Mouse (Mus musculus): Measurements from ENCODE around the gene Zfp788. TPM values are rescaled to one million over a fixed set of nuclear protein-coding genes. Genes with fewer than 3 reads are reported as not detected.
"Not testable (repeated sequence)": the region's sequence is repeated elsewhere in the genome, so short reads cannot be mapped to it uniquely, and the experiment has no call there.

Gene Zfp788
- polyA plus RNA-seq (2012; rRNA removed) = 0.33 and 0.81 TPM in 2 replicates

DNA sequence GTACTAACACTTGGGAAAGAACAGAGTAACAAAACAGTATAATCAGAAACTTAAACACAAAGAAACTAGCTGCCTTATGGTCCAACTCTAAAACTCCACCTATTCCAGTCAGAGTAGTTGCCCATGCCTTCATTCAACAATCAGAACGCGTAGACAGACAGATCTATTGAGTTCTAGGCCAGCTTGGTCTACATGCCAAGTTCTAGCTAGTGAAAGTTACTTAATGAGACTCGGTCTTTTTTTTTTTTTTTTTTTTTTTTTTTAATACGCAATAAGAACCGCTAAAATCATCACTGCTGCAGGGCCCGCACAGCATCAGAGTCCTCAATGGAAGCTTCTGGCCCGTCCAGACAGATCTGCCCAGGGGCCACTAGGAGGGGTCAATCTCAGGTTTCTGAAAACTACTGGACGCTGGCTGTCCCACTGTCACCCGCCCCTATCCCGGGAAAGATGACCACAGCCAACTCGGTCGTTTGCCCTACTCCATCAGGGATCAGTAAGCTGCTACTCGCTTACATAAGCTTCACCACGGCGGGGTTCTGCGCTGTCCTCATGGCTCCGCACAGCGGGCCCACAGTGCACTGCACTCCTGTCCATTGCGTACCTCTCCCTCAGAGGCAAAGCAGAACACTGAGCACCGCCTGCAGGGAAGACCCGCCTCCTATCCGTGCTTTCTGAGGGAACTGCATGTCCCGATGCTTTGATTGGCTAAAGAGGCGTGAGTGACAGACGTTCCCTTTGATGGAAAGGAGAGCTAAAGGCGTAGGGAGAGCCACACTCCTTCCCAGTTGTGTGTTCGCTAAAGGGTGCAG lies at the start of gene Zfp788:
Gene Zfp788 (plus strand): TSS at position 795 of the 812 bp plus-strand sequence.
- peak; percentile 68 to 83 for DNase-seq (ENCODE audit: low read depth in 1 of 2, low spot score in 2 of 2)
- Histone ChIP-seq H3K27ac (ENCODE audit: insufficient read depth, low read length) (peak within 1 kb of the TSS; percentile 80), H3K27me3 (ENCODE audit: control insufficient read depth, insufficient read depth, low read length) (no peaks in the 10 kb centered on the region), H3K4me3 (ENCODE audit: extremely low read depth, insufficient read depth, insufficient read length) (peak within 1 kb of the TSS; percentile 75), H3K36me3 (ENCODE audit: control insufficient read depth, insufficient read depth, low read length) (peaks cover 5% of the 10 kb centered on the region), H3K4me1 (ENCODE audit: control insufficient read depth, insufficient read depth, insufficient read length) (no peaks in the 10 kb centered on the region)
- WGBS = 3% methylated on average over 27 of the region's 27 CpGs
- TF ChIP-seq POLR2A (IDR thresholded peaks at IDR 0.05; ENCODE audit: low read depth, low read length) (no peak), CTCF (IDR thresholded peaks at IDR 0.05; ENCODE audit: extremely low read depth, insufficient read depth, insufficient read length, insufficient replicate concordance) (0 out of 2 replicates have a peak, but pooled peaks have one; percentile 15)

DNA sequence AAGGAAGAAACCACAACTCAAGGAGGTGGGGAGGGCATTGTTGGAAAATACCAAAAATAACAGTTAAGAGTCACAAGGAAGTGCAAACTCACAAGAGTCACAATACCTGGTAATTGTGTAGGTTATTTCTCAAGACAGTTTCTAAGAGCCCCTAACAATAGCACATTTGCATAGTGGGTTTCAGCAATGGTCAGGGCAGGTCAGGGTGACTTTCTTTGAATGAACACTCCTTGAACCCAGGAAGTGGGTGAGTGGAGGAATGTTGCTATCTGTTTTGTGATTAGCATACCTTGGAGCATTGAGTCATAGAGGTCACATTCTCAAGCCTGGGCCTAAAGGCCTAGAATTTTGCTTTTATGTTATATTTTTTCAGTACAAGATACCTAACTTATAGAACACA lies 45.2 kb upstream of the Zfp788 start:
- not testable (repeated sequence) for H3K36me3 ChIP-seq (ENCODE audit: control insufficient read depth, insufficient read depth, low read length); H3K4me3 ChIP-seq (ENCODE audit: extremely low read depth, insufficient read depth, insufficient read length); H3K27me3 ChIP-seq (ENCODE audit: control insufficient read depth, insufficient read depth, low read length); DNase-seq (ENCODE audit: low read depth in 1 of 2, low spot score in 2 of 2); H3K27ac ChIP-seq (ENCODE audit: insufficient read depth, low read length); H3K4me1 ChIP-seq (ENCODE audit: control insufficient read depth, insufficient read depth, insufficient read length)

DNA sequence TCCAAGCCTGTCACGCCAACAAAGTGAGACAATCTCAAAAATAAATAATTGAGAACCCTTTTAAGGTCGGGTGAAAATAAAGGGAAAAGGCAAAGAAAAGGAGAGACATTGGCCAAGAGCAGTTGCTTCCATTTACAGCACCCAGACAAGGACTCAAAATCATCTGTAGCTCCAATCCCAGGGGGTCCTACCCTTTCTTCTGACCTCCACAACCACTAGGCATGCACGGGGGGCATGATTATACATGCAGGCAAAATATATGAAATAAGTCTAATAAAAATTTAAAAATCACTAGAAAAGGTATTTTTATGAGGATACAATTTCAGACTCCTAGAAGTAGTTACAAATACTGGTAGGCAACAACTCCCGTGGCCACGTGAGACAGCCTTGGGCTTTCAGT lies 34.4 kb upstream of the Zfp788 start:
- Histone ChIP-seq H3K27ac (ENCODE audit: insufficient read depth, low read length) (no peak overlapping the region), H3K4me1 (ENCODE audit: control insufficient read depth, insufficient read depth, insufficient read length) (no peaks in the 10 kb centered on the region; the same call in 1 of the 2 replicates), H3K4me3 (ENCODE audit: extremely low read depth, insufficient read depth, insufficient read length) (peak overlapping the region; percentile 69; the same call in 1 of the 2 replicates), H3K27me3 (ENCODE audit: control insufficient read depth, insufficient read depth, low read length) (no peaks in the 10 kb centered on the region), H3K36me3 (ENCODE audit: control insufficient read depth, insufficient read depth, low read length) (no peaks in the 10 kb centered on the region)
- TF ChIP-seq POLR2A (IDR thresholded peaks at IDR 0.05; ENCODE audit: low read depth, low read length) (no peak), CTCF (IDR thresholded peaks at IDR 0.05; ENCODE audit: extremely low read depth, insufficient read depth, insufficient read length, insufficient replicate concordance) (no peak)
- no peak for DNase-seq (ENCODE audit: low read depth in 1 of 2, low spot score in 2 of 2)
- 54% methylated on average over 5 of the region's 5 CpGs for WGBS

DNA sequence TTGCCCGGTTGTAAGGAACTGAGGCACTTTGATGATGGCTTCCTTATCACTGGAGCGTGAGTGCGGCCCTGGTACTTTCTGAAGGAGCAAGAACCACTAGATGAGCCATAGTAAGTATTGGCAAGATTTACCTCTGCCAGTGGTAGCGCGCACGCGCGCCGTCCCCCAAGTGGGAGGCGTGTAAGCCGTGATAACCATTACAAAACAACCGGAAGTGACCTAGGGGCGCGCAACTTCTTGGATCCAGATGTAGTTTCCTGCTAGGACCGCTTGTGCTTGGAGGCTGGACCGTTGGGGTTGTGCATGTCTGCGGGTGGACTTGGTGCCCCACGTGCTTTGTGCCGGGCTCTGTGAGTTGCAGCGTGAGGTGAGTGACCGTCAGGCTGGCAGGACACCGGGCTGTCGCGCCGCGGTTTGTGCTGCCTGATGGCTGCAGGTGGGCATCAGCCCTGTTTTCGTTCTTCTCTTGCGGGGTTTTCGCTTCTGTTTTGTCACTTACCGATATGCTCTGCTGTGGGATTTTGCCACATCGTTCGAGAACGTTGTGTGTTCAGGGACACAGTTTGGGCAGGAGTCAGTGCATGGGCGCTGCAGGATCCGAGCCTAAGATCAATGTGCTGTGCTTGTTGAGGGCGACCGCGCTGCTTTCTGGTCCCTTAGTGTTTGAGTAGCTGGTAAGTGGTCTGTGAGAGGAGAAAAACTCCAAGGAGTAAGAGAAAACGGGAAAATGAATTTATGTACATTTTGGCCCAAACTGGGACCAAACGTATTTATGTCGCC lies 33.8 kb upstream of the Zfp788 start, which contains the start of gene 2610021A01Rik:
Gene 2610021A01Rik (plus strand): TSS at position 197 of the 780 bp plus-strand sequence.
- H3K4me1 ChIP-seq (ENCODE audit: control insufficient read depth, insufficient read depth, insufficient read length) = no peaks in the 10 kb centered on the region; the same call in 1 of the 2 replicates
- WGBS = 1% methylated on average over 41 of the region's 41 CpGs

DNA sequence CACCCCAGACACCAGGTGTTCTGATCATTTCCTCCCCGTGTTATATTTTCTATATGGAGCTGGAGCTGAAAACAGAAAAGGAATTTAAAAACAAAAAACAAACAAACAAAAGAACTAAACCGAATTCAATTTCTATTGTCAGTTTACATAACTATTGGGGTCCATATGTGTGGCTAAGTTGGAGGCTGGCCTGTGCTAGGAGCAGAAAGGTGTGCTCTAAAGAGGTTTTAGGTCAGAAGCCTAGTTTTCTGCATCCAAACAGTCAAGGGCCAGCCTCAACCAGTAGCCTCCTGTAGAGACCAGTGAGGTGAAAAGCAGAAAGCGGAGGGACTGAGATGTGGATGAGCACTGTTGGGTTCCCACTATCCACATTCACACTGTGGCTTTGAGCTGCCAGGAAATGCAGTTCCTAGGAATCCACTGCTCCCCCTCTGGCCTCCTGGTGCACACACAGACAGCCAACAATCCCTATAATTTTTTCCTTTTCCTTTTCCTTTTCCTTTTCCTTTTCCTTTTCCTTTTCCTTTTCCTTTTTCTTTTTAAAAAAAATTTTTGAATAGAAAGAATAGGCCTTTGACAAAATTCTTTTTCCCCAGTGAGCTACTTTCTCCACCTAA lies 33.0 kb upstream of the Zfp788 start:
- Histone ChIP-seq H3K27me3 (ENCODE audit: control insufficient read depth, insufficient read depth, low read length) (no peaks in the 10 kb centered on the region), H3K27ac (ENCODE audit: insufficient read depth, low read length) (no peak overlapping the region), H3K36me3 (ENCODE audit: control insufficient read depth, insufficient read depth, low read length) (no peaks in the 10 kb centered on the region), H3K4me1 (ENCODE audit: control insufficient read depth, insufficient read depth, insufficient read length) (no peaks in the 10 kb centered on the region; the same call in 1 of the 2 replicates), H3K4me3 (ENCODE audit: extremely low read depth, insufficient read depth, insufficient read length) (peak overlapping the region; percentile 16; the same call in 1 of the 2 replicates)
- 29% methylated on average over 3 of the region's 3 CpGs for WGBS
- TF ChIP-seq POLR2A (IDR thresholded peaks at IDR 0.05; ENCODE audit: low read depth, low read length) = no peak
- no peak for TF ChIP-seq CTCF (IDR thresholded peaks at IDR 0.05; ENCODE audit: extremely low read depth, insufficient read depth, insufficient read length, insufficient replicate concordance)
- no peak for DNase-seq (ENCODE audit: low read depth in 1 of 2, low spot score in 2 of 2)

More for the DNA sequence above, 33.8 kb upstream of the Zfp788 start, which contains the start of gene 2610021A01Rik:
- H3K4me3 ChIP-seq (ENCODE audit: extremely low read depth, insufficient read depth, insufficient read length) = peak within 1 kb of the TSS; percentile 69
- peak; percentile 79 to 83 for DNase-seq (ENCODE audit: low read depth in 1 of 2, low spot score in 2 of 2)
- no peak for TF ChIP-seq POLR2A (IDR thresholded peaks at IDR 0.05; ENCODE audit: low read depth, low read length)
- TF ChIP-seq CTCF (IDR thresholded peaks at IDR 0.05; ENCODE audit: extremely low read depth, insufficient read depth, insufficient read length, insufficient replicate concordance) = no peak
- H3K36me3 ChIP-seq (ENCODE audit: control insufficient read depth, insufficient read depth, low read length) = no peaks in the 10 kb centered on the region
- H3K27me3 ChIP-seq (ENCODE audit: control insufficient read depth, insufficient read depth, low read length) = no peaks in the 10 kb centered on the region
- no peak within 1 kb of the TSS for H3K27ac ChIP-seq (ENCODE audit: insufficient read depth, low read length)

DNA sequence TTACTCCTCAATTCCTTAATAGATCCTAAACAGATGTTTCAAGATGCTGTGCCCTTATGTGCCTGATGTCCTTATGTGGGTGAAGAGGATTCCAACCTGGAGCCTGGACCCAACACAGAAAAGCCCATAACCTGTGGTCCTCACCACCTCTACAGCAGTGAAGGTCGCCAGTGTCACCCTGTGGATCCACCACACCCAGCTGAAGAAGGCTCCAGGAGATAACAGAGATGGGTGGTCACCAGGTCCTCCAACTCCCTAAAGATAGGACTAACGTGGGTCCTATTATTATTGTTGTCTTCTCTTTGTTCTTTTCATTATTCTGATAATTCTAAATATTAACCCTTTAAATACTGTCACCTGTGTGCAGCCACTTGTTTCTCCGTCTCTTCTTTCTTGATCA lies 21.3 kb upstream of the Zfp788 start:
- TF ChIP-seq POLR2A (IDR thresholded peaks at IDR 0.05; ENCODE audit: low read depth, low read length) (no peak), CTCF (IDR thresholded peaks at IDR 0.05; ENCODE audit: extremely low read depth, insufficient read depth, insufficient read length, insufficient replicate concordance) (no peak)
- Histone ChIP-seq H3K27me3 (ENCODE audit: control insufficient read depth, insufficient read depth, low read length) (no peaks in the 10 kb centered on the region), H3K27ac (ENCODE audit: insufficient read depth, low read length) (no peak overlapping the region), H3K4me1 (ENCODE audit: control insufficient read depth, insufficient read depth, insufficient read length) (no peaks in the 10 kb centered on the region), H3K4me3 (ENCODE audit: extremely low read depth, insufficient read depth, insufficient read length) (no peak overlapping the region), H3K36me3 (ENCODE audit: control insufficient read depth, insufficient read depth, low read length) (peaks cover 5% of the 10 kb centered on the region; the same call in 1 of the 2 replicates)
- DNase-seq (ENCODE audit: low read depth in 1 of 2, low spot score in 2 of 2) = no peak
- WGBS = 88% methylated on average over 3 of the region's 3 CpGs

DNA sequence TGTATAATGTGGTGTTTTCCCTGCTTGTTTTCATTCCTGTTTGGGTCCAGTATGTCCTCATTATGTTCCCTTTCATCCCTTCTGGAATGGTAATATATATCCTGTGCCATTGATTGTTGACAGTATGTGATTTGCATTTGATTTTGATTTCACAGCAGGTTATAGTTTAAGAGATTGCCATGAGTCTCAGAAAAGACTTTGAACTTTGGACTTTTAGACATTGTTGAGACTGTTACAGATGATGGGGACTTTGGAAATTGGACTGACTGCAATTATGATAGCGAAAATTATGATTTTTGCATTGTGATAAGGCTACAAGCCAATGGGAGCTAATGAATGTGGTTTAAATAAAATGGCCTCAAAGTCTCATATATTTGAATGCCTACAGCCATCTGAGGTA lies 16.8 kb upstream of the Zfp788 start:
- not testable (repeated sequence) for H3K4me1 ChIP-seq (ENCODE audit: control insufficient read depth, insufficient read depth, insufficient read length); H3K27ac ChIP-seq (ENCODE audit: insufficient read depth, low read length); H3K36me3 ChIP-seq (ENCODE audit: control insufficient read depth, insufficient read depth, low read length); H3K27me3 ChIP-seq (ENCODE audit: control insufficient read depth, insufficient read depth, low read length); DNase-seq (ENCODE audit: low read depth in 1 of 2, low spot score in 2 of 2); H3K4me3 ChIP-seq (ENCODE audit: extremely low read depth, insufficient read depth, insufficient read length)
- WGBS = 92% methylated on average over 1 of the region's 1 CpGs
